Mouse (Mus musculus) NIH3T3 (cell line): ENCODE data around the gene Zfp40.
A peak's percentile ranks its signal among the peaks of the same experiment; 100 is the strongest.

Source experiments
- DNase-seq: peaks from one replicate; pipeline ENCODE4 v3.0.0-alpha.2; 2012; ENCODE audit warnings: low read depth

The Zfp40 gene

DNA sequence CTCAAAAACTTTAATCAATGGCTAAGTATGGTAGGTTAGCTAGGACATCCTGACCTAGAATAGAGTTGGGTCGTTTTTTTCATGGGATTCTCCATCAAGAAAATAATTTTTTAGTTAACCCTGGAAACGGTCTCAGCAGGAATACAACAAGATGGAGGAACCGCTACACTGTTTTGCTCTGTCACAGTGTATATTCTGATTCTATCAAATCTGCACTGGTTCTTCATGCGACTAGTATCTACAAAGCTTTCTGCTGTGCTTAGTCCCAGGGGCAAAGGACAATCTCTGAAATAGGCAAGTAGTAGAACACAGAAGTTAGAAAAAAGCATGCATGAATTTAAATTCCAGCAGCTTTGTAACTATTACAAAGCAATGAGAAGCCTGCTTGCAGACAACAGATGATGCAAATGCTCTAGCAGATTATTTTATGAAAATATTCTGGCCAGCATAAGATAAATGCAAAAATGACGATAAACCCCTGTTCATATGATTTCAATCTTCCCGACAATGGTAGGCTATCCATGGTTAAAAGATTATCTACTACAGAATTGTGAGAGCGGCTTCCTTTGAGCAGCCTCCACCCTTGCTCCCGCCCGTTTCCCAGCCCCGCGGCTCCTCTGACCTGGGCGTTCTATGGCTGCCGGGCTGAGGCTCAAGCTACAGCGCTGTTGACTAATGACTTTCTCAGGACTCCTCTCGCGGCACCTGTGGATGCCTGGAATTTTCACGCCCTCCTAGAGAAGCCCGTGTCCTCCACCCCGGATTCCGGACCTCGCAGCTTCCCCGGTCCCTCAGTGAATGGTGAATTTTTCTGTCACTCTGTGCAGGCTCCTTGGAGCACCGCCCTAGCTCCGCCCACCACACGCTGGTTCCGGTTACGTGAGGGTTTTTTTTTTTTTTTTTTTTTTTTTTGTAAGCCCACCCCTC is at the start of gene Zfp40:
Gene Zfp40 (minus strand): TSS at position 800 of the 927 bp plus-strand sequence.
- DNase-seq = peak; percentile 96

GRCm38 (mm10) chr17:23218320-23218719 is 25.3 kb upstream of the Zfp40 start:
- DNase-seq = no peak

- DNase-seq = peak; percentile 73
Observed at GRCm38 (mm10) chr17:23199856-23200255, 6.8 kb upstream of the Zfp40 start.

DNA sequence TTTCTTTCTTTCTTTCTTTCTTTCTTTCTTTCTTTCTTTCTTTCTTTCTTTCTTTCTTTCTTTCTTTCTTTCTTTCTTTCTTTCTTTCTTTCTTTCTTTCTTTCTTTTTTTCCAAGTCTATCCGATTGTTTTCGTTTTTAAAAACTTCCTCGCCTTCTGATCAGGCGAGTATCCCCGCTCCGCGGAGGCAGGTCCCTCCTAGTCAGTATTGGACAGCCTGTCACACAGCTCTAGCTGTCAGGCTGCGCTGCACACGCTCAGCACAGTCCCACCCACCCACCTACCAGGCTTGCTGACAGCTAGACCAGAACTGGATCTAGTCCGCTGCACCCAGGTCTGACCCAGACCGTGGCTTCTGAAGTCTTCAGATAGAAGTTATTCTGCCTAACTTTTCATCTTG is 389 bp upstream of the Zfp40 start:
- peak; percentile 64 for DNase-seq

DNA sequence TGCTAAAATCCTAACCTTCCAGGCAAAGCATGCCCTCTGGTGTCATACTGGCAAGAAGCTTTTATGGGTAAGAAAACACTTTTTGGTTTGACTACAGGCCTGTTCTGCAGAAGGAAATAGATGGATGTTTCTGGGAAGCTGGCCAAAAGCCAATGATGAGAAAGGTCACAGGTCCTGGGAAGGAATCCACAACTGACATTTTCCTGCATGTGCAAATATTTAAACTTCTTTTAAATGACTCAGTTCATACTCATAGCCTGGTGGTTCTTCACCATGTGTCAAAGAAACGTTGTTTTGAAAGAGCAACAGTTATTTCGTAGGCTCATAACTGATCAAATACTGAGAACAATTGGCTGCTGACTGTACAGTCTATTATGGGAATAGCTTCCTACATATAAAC is 5.4 kb downstream of the Zfp40 start:
- DNase-seq = peak; percentile 87
